25 mouse cellular contexts compared by ENCODE assay signal in the genomic region with DNA sequence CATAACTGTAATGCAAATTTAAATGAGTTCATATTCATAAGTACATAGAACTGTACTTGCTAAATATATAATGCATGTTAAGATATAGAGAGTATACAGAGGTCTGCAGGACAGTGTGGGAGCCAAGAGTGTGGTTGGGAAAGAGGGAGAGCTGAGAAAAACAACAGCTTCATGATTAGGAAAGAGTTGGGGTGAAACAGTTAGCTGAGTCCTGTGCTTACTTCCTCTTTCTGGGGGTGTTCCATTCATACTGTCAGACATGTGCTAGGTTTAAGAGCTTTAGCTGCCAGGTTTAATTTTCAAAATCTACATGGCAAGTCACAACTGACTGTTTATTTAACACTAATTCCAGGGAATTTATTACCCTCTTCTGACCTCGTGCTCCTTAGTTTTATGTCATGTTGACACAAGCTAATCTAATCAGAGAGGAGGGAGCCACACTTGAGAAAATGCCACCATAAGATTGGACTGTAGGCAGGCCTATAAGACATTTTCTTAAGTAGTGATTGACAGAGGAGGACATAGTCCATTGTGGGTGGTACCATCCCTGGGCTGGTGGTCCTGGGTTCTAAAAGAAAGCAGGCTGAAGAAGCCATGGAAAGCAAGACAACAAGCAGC. TPM values are rescaled to one million over a fixed set of nuclear protein-coding genes. Genes with fewer than 3 reads are reported as not detected.
DNase-seq lines count a peak whose midpoint lies in the region; ATAC-seq and TF ChIP-seq lines count a peak whose summit lies in the region.
"Had no signal": no experiment of that assay in that cellular context is flagged by ENCODE, and none has a peak within 500 bp of the region (broad histone marks: within the 10 kb centered on the region; RNA-seq: fewer than 3 reads in every experiment).

No protein-coding gene starts in this region.

- intact Hi-C loops in left cerebral cortex, adult 2 months (cut with DNase I), result no loop called here

- H3K27me3 ChIP-seq in kidney, postnatal 0 days (ENCODE audit: insufficient read depth, low read length), result no peaks in the 10 kb centered on the region
- H3K27me3 ChIP-seq: forebrain, embryonic 13.5 days; kidney, embryonic 15.5 days; midbrain, embryonic 12.5 days; neural tube, embryonic 12.5 days had no signal

- TF ChIP-seq CTCF in kidney, postnatal 0 days (IDR thresholded peaks at IDR 0.05; ENCODE audit: low read depth), result no peak
- no peak for TF ChIP-seq CTCF in left cerebral cortex, adult 2 months (IDR thresholded peaks at IDR 0.05)

- H3K27ac ChIP-seq in kidney, postnatal 0 days, result no peak overlapping the region
- no peak overlapping the region for H3K27ac ChIP-seq in left cerebral cortex, adult 2 months
- H3K27ac ChIP-seq: forebrain, embryonic 13.5 days; hindbrain, embryonic 10.5 days; hindbrain, postnatal 0 days; kidney, embryonic 15.5 days; layer of hippocampus, adult 2 months; macrophage; midbrain, embryonic 12.5 days; neural tube, embryonic 12.5 days had no signal

- H3K4me3 ChIP-seq in kidney, postnatal 0 days (replicated peaks; ENCODE audit: low read depth, low read length), result no peak overlapping the region
- H3K4me3 ChIP-seq in left cerebral cortex, adult 2 months, result no peak overlapping the region
- H3K4me3 ChIP-seq: erythroblast, embryonic 14.5 days; forebrain, embryonic 13.5 days; hindbrain, embryonic 10.5 days; kidney, embryonic 15.5 days; layer of hippocampus, adult 2 months; midbrain, embryonic 12.5 days; neural tube, embryonic 12.5 days had no signal

- no peaks in the 10 kb centered on the region for H3K9me3 ChIP-seq in kidney, postnatal 0 days (replicated peaks; ENCODE audit: low read length)
- H3K9me3 ChIP-seq: forebrain, embryonic 13.5 days; hindbrain, embryonic 10.5 days; kidney, embryonic 15.5 days; midbrain, embryonic 12.5 days; neural tube, embryonic 12.5 days had no signal

- H3K4me1 ChIP-seq in kidney, postnatal 0 days (replicated peaks; ENCODE audit: insufficient read depth, low read length), result no peaks in the 10 kb centered on the region
- H3K4me1 ChIP-seq: forebrain, embryonic 13.5 days; hindbrain, embryonic 10.5 days; kidney, embryonic 15.5 days; midbrain, embryonic 12.5 days; neural tube, embryonic 12.5 days had no signal

- ATAC-seq in kidney, postnatal 0 days (replicated peaks; ENCODE audit: low FRiP score, low read depth), result no peak
- peak; percentile 85 to 91 for ATAC-seq in hematopoietic stem cell, adult 5-6 weeks (replicated peaks in 1 of 2; ENCODE audit: insufficient read depth in 1 of 2, low FRiP score in 2 of 2, low TSS enrichment in 1 of 2, low read depth in 1 of 2, poor library complexity in 2 of 2, severe bottlenecking in 2 of 2)
- peak; percentile 84 for ATAC-seq in monocyte, adult 5-6 weeks (replicated peaks; ENCODE audit: insufficient number of reproducible peaks, low FRiP score, low TSS enrichment, poor library complexity, severe bottlenecking)
- ATAC-seq: activated CD4-positive, CD25-positive, alpha-beta regulatory T cell, adult 4 months; forebrain, embryonic 13.5 days; hindbrain, postnatal 0 days had no signal

- H3K9ac ChIP-seq in kidney, postnatal 0 days (ENCODE audit: low read depth, low read length), result no peak overlapping the region
- H3K9ac ChIP-seq: forebrain, embryonic 13.5 days; kidney, embryonic 15.5 days; lung, embryonic 14.5 days; midbrain, embryonic 12.5 days; neural tube, embryonic 12.5 days had no signal

- no peaks in the 10 kb centered on the region for H3K36me3 ChIP-seq in kidney, postnatal 0 days (ENCODE audit: insufficient read depth, low read length)
- H3K36me3 ChIP-seq: hindbrain, embryonic 10.5 days; midbrain, embryonic 12.5 days; neural tube, embryonic 12.5 days had no signal

- WGBS in kidney, postnatal 0 days, result 16% methylated on average over 1 of the region's 1 CpGs

- no peak overlapping the region for H3K4me2 ChIP-seq in kidney, postnatal 0 days (ENCODE audit: low read length)
- H3K4me2 ChIP-seq: forebrain, embryonic 13.5 days; kidney, embryonic 15.5 days; lung, embryonic 14.5 days; midbrain, embryonic 12.5 days; neural tube, embryonic 12.5 days had no signal

- peak; percentile 14 for DNase-seq in kidney, postnatal 0 days (ENCODE audit: low spot score)
- no peak for DNase-seq in kidney, postnatal 36 days
- DNase-seq in MEL-GATA-1-ER (ENCODE audit: extremely low read depth, low read depth), result peak; percentile 54
- no peak for DNase-seq in thymus, postnatal 25 days
- no peak for DNase-seq in left cerebral cortex, adult 2 months (ENCODE audit: extremely low spot score in 1 of 2, low spot score in 2 of 2)
- no peak for DNase-seq in urinary bladder, postnatal 10 days (ENCODE audit: low spot score)
- DNase-seq: adrenal gland, postnatal 14 days; B cell, adult 2 months; cerebellum, adult 18-20 months; gastrocnemius, postnatal 36 days; left cerebral cortex, postnatal 4 days; liver; lung, embryonic 14.5 days had no signal

RNA-seq across cellular contexts. Expression of a gene that starts 18.3 kb away (rescaled TPM):
- polyA plus RNA-seq in kidney, postnatal 0 days (2015; fragmentation: Nextera tagmentation; extraction: Ambion mirVana), result 63.9 and 66.5 TPM in 2 replicates
- 32.4 and 40.9 TPM in 2 replicates for total RNA-seq in hematopoietic stem cell, adult 5-6 weeks (2017)
- total RNA-seq in monocyte, adult 5-6 weeks (2017), result 93.2 to 185 TPM (median 176 TPM) in 3 replicates
- 10 to 100 TPM; 20.8 to 20.9 TPM for total RNA-seq in left cerebral cortex, adult 2 months (2021)

Comparison
In these comparisons a context has a peak if more than half of its experiments do, and no peak if none do; other contexts are left out.
1. DNase-seq: peak in kidney, postnatal 0 days (single experiment) and MEL-GATA-1-ER (single experiment); none in kidney, postnatal 36 days (0 of 2), thymus, postnatal 25 days (single experiment), left cerebral cortex, adult 2 months (0 of 2) and urinary bladder, postnatal 10 days (single experiment).